Mouse (Mus musculus) erythroblast, embryonic 14.5 days (primary cell): ENCODE results near the gene Kif27.

Source experiments
- GATA1 ChIP-seq: IDR thresholded peaks from 2 replicates; pipeline ENCODE4 v1.6.1; 2012; ENCODE audit warnings: low read length, inconsistent platforms, mixed read lengths
- TAL1 ChIP-seq: IDR thresholded peaks from 3 replicates; pipeline ENCODE4 v1.6.1; 2012; ENCODE audit warnings: low read length, inconsistent platforms, mixed read lengths

DNA sequence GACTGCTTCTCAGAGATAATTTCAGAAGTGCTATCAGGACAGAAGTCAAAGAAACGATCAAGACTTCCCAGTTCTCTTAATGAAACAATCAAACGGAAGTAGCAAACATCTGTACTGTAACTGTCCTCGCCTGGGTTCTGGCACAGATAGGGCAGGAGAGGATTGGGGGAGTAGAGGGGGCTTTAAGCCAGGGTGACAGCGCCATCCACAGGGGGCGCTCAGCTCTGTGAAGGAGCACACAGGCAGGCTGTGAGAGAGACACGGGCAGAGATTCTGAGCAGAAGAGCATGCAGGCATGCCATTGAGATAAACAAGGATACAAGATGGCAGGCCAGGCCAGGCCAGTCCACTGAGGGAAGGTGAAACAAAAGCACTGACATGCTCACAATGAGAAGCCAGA is 43.9 kb downstream of the Kif27 start:
- TF ChIP-seq GATA1 (no peak), TAL1 (no peak)
